Mouse (Mus musculus) forebrain, embryonic 12.5 days (tissue): ENCODE results near the gene Slc35g2. TPM values are rescaled to one million over a fixed set of nuclear protein-coding genes. Genes with fewer than 3 reads are reported as not detected.

Experiments
- ATAC-seq: fragments of 200-750 bp; cut with Nextera tagmentation; 2 replicates; pipeline ENCODE4 v1.8.0; 2017; ENCODE audit warnings: moderate TSS enrichment; ENCODE audit not compliant: low FRiP score
- H3K27ac ChIP-seq: fragments of 300-500 bp; sonication (generic); 2 replicates; pipeline ENCODE4 v1.5.1; 2016; ENCODE audit warnings: mild to moderate bottlenecking
- H3K27me3 ChIP-seq: fragments of 300-500 bp; sonication (generic); 2 replicates; pipeline ENCODE4 v1.6.1; 2016; ENCODE audit warnings: mild to moderate bottlenecking
- H3K36me3 ChIP-seq: fragments of 300-500 bp; sonication (generic); replicated peaks from 2 replicates; pipeline ENCODE4 v1.6.1; 2016; ENCODE audit warnings: mild to moderate bottlenecking
- H3K4me1 ChIP-seq: fragments of 300-500 bp; sonication (generic); 2 replicates; pipeline ENCODE4 v1.6.1; 2016
- H3K4me2 ChIP-seq: fragments of 300-500 bp; sonication (generic); 2 replicates; pipeline ENCODE4 v1.6.1; 2016; ENCODE audit warnings: mild to moderate bottlenecking, moderate library complexity
- H3K4me3 ChIP-seq: fragments of 300-500 bp; sonication (generic); replicated peaks from 2 replicates; pipeline ENCODE4 v1.5.1; 2016; ENCODE audit warnings: mild to moderate bottlenecking
- H3K9ac ChIP-seq: fragments of 300-500 bp; sonication (generic); 2 replicates; pipeline ENCODE4 v1.6.1; 2016; ENCODE audit warnings: mild to moderate bottlenecking
- H3K9me3 ChIP-seq: fragments of 300-500 bp; sonication (generic); 2 replicates; pipeline ENCODE4 v1.6.1; 2016
- WGBS: fragments of 180-500 bp; shearing (Covaris S2); methylation state at CpG from one replicate; pipeline ENCODE4 v1.1.7; 2016; 5-methylcytosine and 5-hydroxymethylcytosine counted together
- polyA plus RNA-seq: library from polyadenylated mRNA; unstranded; fragments of >200 nt; fragmentation: Nextera tagmentation; extraction: Ambion mirVana; gene quantifications from 2 replicates; pipeline ENCODE4 v1.2.1, GENCODE M21; 2016

Gene Slc35g2
- polyA plus RNA-seq, 1 experiment from 2014 or later = 9.0 TPM

GRCm38 (mm10) chr9:100548313-100548712 is 22.6 kb downstream of the Slc35g2 start:
- H3K4me1 ChIP-seq = peaks cover 23% of the 10 kb centered on the region
- ATAC-seq = no peak
- WGBS = 88% methylated on average over 2 of the region's 2 CpGs

GRCm38 (mm10) chr9:100546594-100546910 is 24.3 kb downstream of the Slc35g2 start:
- Histone ChIP-seq H3K9ac (peak overlapping the region; percentile 93), H3K36me3 (peaks cover 12% of the 10 kb centered on the region; the same call in 1 of the 2 replicates), H3K4me3 (peak overlapping the region; percentile 96), H3K27me3 (no peaks in the 10 kb centered on the region), H3K27ac (peak overlapping the region; percentile 90), H3K9me3 (peaks cover 14% of the 10 kb centered on the region), H3K4me2 (peak overlapping the region; percentile 72), H3K4me1 (peaks cover 24% of the 10 kb centered on the region)
- 13% methylated on average over 9 of the region's 9 CpGs for WGBS
- ATAC-seq = 0 out of 2 replicates have a peak, but pooled peaks have one; percentile 24

More at GRCm38 (mm10) chr9:100548313-100548712, 22.6 kb downstream of the Slc35g2 start:
- H3K4me2 ChIP-seq = no peak overlapping the region
- no peak overlapping the region for H3K27ac ChIP-seq
- no peak overlapping the region for H3K4me3 ChIP-seq
- peaks cover 14% of the 10 kb centered on the region for H3K9me3 ChIP-seq
- H3K36me3 ChIP-seq = peaks cover 21% of the 10 kb centered on the region; the same call in 1 of the 2 replicates
- H3K27me3 ChIP-seq = no peaks in the 10 kb centered on the region
- no peak overlapping the region for H3K9ac ChIP-seq

GRCm38 (mm10) chr9:100545715-100546593 is 24.9 kb downstream of the Slc35g2 start, which contains the start of gene Nck1:
Nck1 (minus strand) TSS chr9:100546134.
- Histone ChIP-seq H3K9me3 (peaks cover 14% of the 10 kb centered on the region), H3K4me3 (peak within 1 kb of the TSS; percentile 96)
- WGBS = under 1% methylated on average over 91 of the region's 93 CpGs

GRCm38 (mm10) chr9:100544948-100545714 is 25.8 kb downstream of the Slc35g2 start:
- peak overlapping the region; percentile 72 for H3K4me2 ChIP-seq
- H3K9ac ChIP-seq = peak overlapping the region; percentile 93
- peak overlapping the region; percentile 90 for H3K27ac ChIP-seq
- peaks cover 14% of the 10 kb centered on the region for H3K9me3 ChIP-seq
- H3K27me3 ChIP-seq = no peaks in the 10 kb centered on the region
- under 1% methylated on average over 37 of the region's 38 CpGs for WGBS
- H3K4me1 ChIP-seq = peaks cover 24% of the 10 kb centered on the region
- ATAC-seq = peak; percentile 52; the same call in 1 of the 2 replicates
- H3K36me3 ChIP-seq = peaks cover 9% of the 10 kb centered on the region; the same call in 1 of the 2 replicates
- peak overlapping the region; percentile 96 for H3K4me3 ChIP-seq

More at GRCm38 (mm10) chr9:100545715-100546593, 24.9 kb downstream of the Slc35g2 start, which contains the start of gene Nck1:
- Histone ChIP-seq H3K36me3 (peaks cover 9% of the 10 kb centered on the region; the same call in 1 of the 2 replicates), H3K4me1 (peaks cover 24% of the 10 kb centered on the region), H3K27me3 (no peaks in the 10 kb centered on the region), H3K4me2 (peak within 1 kb of the TSS; percentile 72), H3K27ac (peak within 1 kb of the TSS; percentile 90), H3K9ac (peak within 1 kb of the TSS; percentile 93)
- ATAC-seq = peak; percentile 100

- 99% methylated on average over 2 of the region's 2 CpGs for WGBS
- Histone ChIP-seq H3K4me1 (no peaks in the 10 kb centered on the region), H3K4me2 (no peak overlapping the region), H3K27me3 (no peaks in the 10 kb centered on the region), H3K4me3 (no peak overlapping the region), H3K9ac (no peak overlapping the region), H3K27ac (no peak overlapping the region), H3K36me3 (no peaks in the 10 kb centered on the region), H3K9me3 (no peaks in the 10 kb centered on the region)
- ATAC-seq = no peak
Measured at GRCm38 (mm10) chr9:100535618-100536262, 35.1 kb downstream of the Slc35g2 start.

GRCm38 (mm10) chr9:100534686-100535085 is 36.2 kb downstream of the Slc35g2 start:
- WGBS = 94% methylated on average over 3 of the region's 3 CpGs
- no peak overlapping the region for H3K9ac ChIP-seq
- H3K27me3 ChIP-seq = no peaks in the 10 kb centered on the region
- no peak for ATAC-seq
- no peaks in the 10 kb centered on the region for H3K36me3 ChIP-seq
- no peak overlapping the region for H3K4me3 ChIP-seq
- no peak overlapping the region for H3K27ac ChIP-seq
- no peak overlapping the region for H3K4me2 ChIP-seq
- no peaks in the 10 kb centered on the region for H3K9me3 ChIP-seq
- H3K4me1 ChIP-seq = no peaks in the 10 kb centered on the region

GRCm38 (mm10) chr9:100532847-100533505 is 37.9 kb downstream of the Slc35g2 start:
- H3K36me3 ChIP-seq = no peaks in the 10 kb centered on the region
- H3K9me3 ChIP-seq = 0 out of 2 replicates have a peak, but pooled peaks cover 5% of the 10 kb centered on the region
- H3K4me3 ChIP-seq = no peak overlapping the region
- H3K9ac ChIP-seq = no peak overlapping the region
- H3K27ac ChIP-seq = no peak overlapping the region
- H3K4me1 ChIP-seq = no peaks in the 10 kb centered on the region
- ATAC-seq = no peak
- 90% methylated on average over 3 of the region's 3 CpGs for WGBS
- no peaks in the 10 kb centered on the region for H3K27me3 ChIP-seq
- no peak overlapping the region for H3K4me2 ChIP-seq

GRCm38 (mm10) chr9:100531296-100531695 is 39.6 kb downstream of the Slc35g2 start:
- no peak overlapping the region for H3K27ac ChIP-seq
- H3K4me3 ChIP-seq = no peak overlapping the region
- no peaks in the 10 kb centered on the region for H3K4me1 ChIP-seq
- no peaks in the 10 kb centered on the region for H3K36me3 ChIP-seq
- no peak overlapping the region for H3K4me2 ChIP-seq
- no peaks in the 10 kb centered on the region for H3K27me3 ChIP-seq
- no peak for ATAC-seq
- H3K9ac ChIP-seq = no peak overlapping the region
- WGBS = 83% methylated on average over 1 of the region's 1 CpGs
- H3K9me3 ChIP-seq = 0 out of 2 replicates have a peak, but pooled peaks cover 5% of the 10 kb centered on the region

- no peak overlapping the region for H3K9ac ChIP-seq
- WGBS = 91% methylated on average over 2 of the region's 2 CpGs
- no peak overlapping the region for H3K4me3 ChIP-seq
- 0 out of 2 replicates have a peak, but pooled peaks cover 5% of the 10 kb centered on the region for H3K9me3 ChIP-seq
- no peak overlapping the region for H3K27ac ChIP-seq
- no peaks in the 10 kb centered on the region for H3K36me3 ChIP-seq
- H3K4me1 ChIP-seq = no peaks in the 10 kb centered on the region
- H3K4me2 ChIP-seq = no peak overlapping the region
- no peaks in the 10 kb centered on the region for H3K27me3 ChIP-seq
- ATAC-seq = no peak
Measured at GRCm38 (mm10) chr9:100525225-100525624, 45.7 kb downstream of the Slc35g2 start.

GRCm38 (mm10) chr9:100522029-100522428 is 48.9 kb downstream of the Slc35g2 start:
- Histone ChIP-seq H3K4me3 (no peak overlapping the region), H3K4me2 (no peak overlapping the region), H3K9ac (no peak overlapping the region), H3K27ac (no peak overlapping the region), H3K9me3 (no peaks in the 10 kb centered on the region), H3K36me3 (no peaks in the 10 kb centered on the region), H3K4me1 (no peaks in the 10 kb centered on the region), H3K27me3 (no peaks in the 10 kb centered on the region)
- WGBS = 75% methylated on average over 2 of the region's 2 CpGs
- ATAC-seq = no peak

- Histone ChIP-seq H3K4me1 (no peaks in the 10 kb centered on the region), H3K36me3 (no peaks in the 10 kb centered on the region), H3K27me3 (no peaks in the 10 kb centered on the region), H3K4me2 (no peak overlapping the region), H3K9me3 (no peaks in the 10 kb centered on the region), H3K4me3 (no peak overlapping the region), H3K27ac (no peak overlapping the region), H3K9ac (no peak overlapping the region)
- ATAC-seq = 0 out of 2 replicates have a peak, but pooled peaks have one; percentile 20
- 2% methylated on average over 2 of the region's 2 CpGs for WGBS
Measured at GRCm38 (mm10) chr9:100520586-100520985, 50.3 kb downstream of the Slc35g2 start.
